Mouse (Mus musculus) cerebellum, postnatal 10 days (tissue): Measurements from ENCODE around the gene Vstm2l.

Experiments used
- DNase-seq, 2 experiments: peaks; one replicate each; pipeline ENCODE4 v3.0.0; 2021; ENCODE audit warnings: mixed read lengths in 2 of 2

Vstm2l gene

GRCm38 (mm10) chr2:157935444-157936171 is 21.2 kb downstream of the Vstm2l start:
- DNase-seq = no peak

- DNase-seq = no peak
These were observed 22.2 kb downstream of the Vstm2l start for GRCm38 (mm10) chr2:157936676-157937075.

GRCm38 (mm10) chr2:157940586-157941185 is 26.2 kb downstream of the Vstm2l start:
- DNase-seq = peak; percentile 55 to 63

- DNase-seq = peak; percentile 93 to 94
These were observed 29.2 kb downstream of the Vstm2l start for GRCm38 (mm10) chr2:157943514-157944155.

- peak in 1 of 2 experiments; percentile 24 for DNase-seq
These were observed 29.9 kb downstream of the Vstm2l start for GRCm38 (mm10) chr2:157944156-157944893.

GRCm38 (mm10) chr2:157953978-157954377 is 39.5 kb downstream of the Vstm2l start:
- DNase-seq = peak; percentile 62 to 67

GRCm38 (mm10) chr2:157957707-157958108 is 43.3 kb downstream of the Vstm2l start:
- no peak for DNase-seq

GRCm38 (mm10) chr2:157967856-157968255 is 53.4 kb downstream of the Vstm2l start:
- DNase-seq = no peak

GRCm38 (mm10) chr2:157970124-157970523 is 55.7 kb downstream of the Vstm2l start:
- DNase-seq = peak; percentile 47 to 60

GRCm38 (mm10) chr2:157970669-157971068 is 56.2 kb downstream of the Vstm2l start:
- no peak for DNase-seq

- DNase-seq = no peak
These were observed 60.4 kb downstream of the Vstm2l start for GRCm38 (mm10) chr2:157974604-157975501.

GRCm38 (mm10) chr2:157975595-157975994 is 61.1 kb downstream of the Vstm2l start:
- no peak for DNase-seq

- DNase-seq = peak; percentile 57 to 58
These were observed 64.8 kb downstream of the Vstm2l start for GRCm38 (mm10) chr2:157979241-157979640.

GRCm38 (mm10) chr2:157982727-157983126 is 68.3 kb downstream of the Vstm2l start:
- DNase-seq = no peak

GRCm38 (mm10) chr2:157983276-157983675 is 68.8 kb downstream of the Vstm2l start:
- DNase-seq = no peak

GRCm38 (mm10) chr2:157985611-157986010 is 71.2 kb downstream of the Vstm2l start:
- DNase-seq = peak; percentile 72 to 76

GRCm38 (mm10) chr2:157986235-157986634 is 71.8 kb downstream of the Vstm2l start:
- DNase-seq = no peak

- DNase-seq = no peak
These were observed 74.2 kb downstream of the Vstm2l start for GRCm38 (mm10) chr2:157988416-157989190.

- peak; percentile 47 to 62 for DNase-seq
These were observed 75.5 kb downstream of the Vstm2l start for GRCm38 (mm10) chr2:157989946-157990345.

- no peak for DNase-seq
These were observed 76.6 kb downstream of the Vstm2l start for GRCm38 (mm10) chr2:157991026-157991425.

- DNase-seq = no peak
These were observed 78.0 kb downstream of the Vstm2l start for GRCm38 (mm10) chr2:157992501-157992900.
